Mouse (Mus musculus): Measurements from ENCODE around the gene Sh3bp5l. TPM values are rescaled to one million over a fixed set of nuclear protein-coding genes. Genes with fewer than 3 reads are reported as not detected.
"Not testable (repeated sequence)": the region's sequence is repeated elsewhere in the genome, so short reads cannot be mapped to it uniquely, and the experiment has no call there.

The Sh3bp5l gene
- polyA plus RNA-seq, 1 experiment from 2014 or later, result 30.7 TPM

- Histone ChIP-seq H3K27ac (peak overlapping the region; percentile 21; the same call in 1 of the 2 replicates), H3K4me3 (replicated peaks) (no peak overlapping the region), H3K9me3 (no peaks in the 10 kb centered on the region), H3K4me1 (0 out of 2 replicates have a peak, but pooled peaks cover 6% of the 10 kb centered on the region), H3K9ac (no peak overlapping the region), H3K27me3 (replicated peaks) (no peaks in the 10 kb centered on the region), H3K36me3 (no peaks in the 10 kb centered on the region), H3K4me2 (no peak overlapping the region)
- no peak for ATAC-seq (ENCODE audit: insufficient read depth, low FRiP score, low read depth)
- WGBS, result 58% methylated on average over 3 of the region's 3 CpGs
These were observed 23.2 kb downstream of the Sh3bp5l start for GRCm38 (mm10) chr11:58353709-58354108.

- no peak overlapping the region for H3K27ac ChIP-seq
- 47% methylated on average over 10 of the region's 10 CpGs for WGBS
- H3K4me2 ChIP-seq, result no peak overlapping the region
- no peak for ATAC-seq (ENCODE audit: insufficient read depth, low FRiP score, low read depth)
- H3K27me3 ChIP-seq (replicated peaks), result no peaks in the 10 kb centered on the region
- H3K9ac ChIP-seq, result no peak overlapping the region
- H3K4me1 ChIP-seq, result 0 out of 2 replicates have a peak, but pooled peaks cover 6% of the 10 kb centered on the region
- no peaks in the 10 kb centered on the region for H3K9me3 ChIP-seq
- no peaks in the 10 kb centered on the region for H3K36me3 ChIP-seq
- H3K4me3 ChIP-seq (replicated peaks), result no peak overlapping the region
These were observed 24.0 kb downstream of the Sh3bp5l start for GRCm38 (mm10) chr11:58354476-58354875.

- Histone ChIP-seq H3K4me2 (no peak overlapping the region), H3K36me3 (no peaks in the 10 kb centered on the region), H3K4me1 (0 out of 2 replicates have a peak, but pooled peaks cover 6% of the 10 kb centered on the region), H3K9ac (no peak overlapping the region), H3K4me3 (replicated peaks) (no peak overlapping the region), H3K27me3 (replicated peaks) (no peaks in the 10 kb centered on the region), H3K27ac (no peak overlapping the region), H3K9me3 (no peaks in the 10 kb centered on the region)
- ATAC-seq (ENCODE audit: insufficient read depth, low FRiP score, low read depth), result no peak
- 65% methylated on average over 3 of the region's 3 CpGs for WGBS
These were observed 24.4 kb downstream of the Sh3bp5l start for GRCm38 (mm10) chr11:58354927-58355326.

DNA sequence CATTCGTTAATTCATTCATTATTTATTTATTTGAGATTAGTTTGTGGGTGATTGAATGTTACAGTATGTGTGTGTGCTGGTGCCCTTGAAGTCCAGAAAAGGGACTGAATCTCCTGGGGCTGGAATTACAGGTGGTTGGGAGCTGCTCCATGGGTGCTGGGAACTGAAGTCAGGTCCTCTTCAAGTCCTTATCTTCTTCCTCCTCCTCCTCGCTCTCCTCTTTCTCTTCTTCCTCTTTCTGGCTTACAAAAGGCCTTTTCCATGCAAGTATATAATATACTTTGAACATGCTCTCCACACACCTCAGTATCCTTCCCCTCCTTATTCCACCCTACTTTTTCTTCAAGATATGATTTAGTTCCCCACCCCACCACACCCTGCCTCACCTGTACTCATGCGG, 26.5 kb downstream of the Sh3bp5l start:
- 89% methylated on average over 3 of the region's 3 CpGs for WGBS
- ATAC-seq (ENCODE audit: insufficient read depth, low FRiP score, low read depth), result no peak

DNA sequence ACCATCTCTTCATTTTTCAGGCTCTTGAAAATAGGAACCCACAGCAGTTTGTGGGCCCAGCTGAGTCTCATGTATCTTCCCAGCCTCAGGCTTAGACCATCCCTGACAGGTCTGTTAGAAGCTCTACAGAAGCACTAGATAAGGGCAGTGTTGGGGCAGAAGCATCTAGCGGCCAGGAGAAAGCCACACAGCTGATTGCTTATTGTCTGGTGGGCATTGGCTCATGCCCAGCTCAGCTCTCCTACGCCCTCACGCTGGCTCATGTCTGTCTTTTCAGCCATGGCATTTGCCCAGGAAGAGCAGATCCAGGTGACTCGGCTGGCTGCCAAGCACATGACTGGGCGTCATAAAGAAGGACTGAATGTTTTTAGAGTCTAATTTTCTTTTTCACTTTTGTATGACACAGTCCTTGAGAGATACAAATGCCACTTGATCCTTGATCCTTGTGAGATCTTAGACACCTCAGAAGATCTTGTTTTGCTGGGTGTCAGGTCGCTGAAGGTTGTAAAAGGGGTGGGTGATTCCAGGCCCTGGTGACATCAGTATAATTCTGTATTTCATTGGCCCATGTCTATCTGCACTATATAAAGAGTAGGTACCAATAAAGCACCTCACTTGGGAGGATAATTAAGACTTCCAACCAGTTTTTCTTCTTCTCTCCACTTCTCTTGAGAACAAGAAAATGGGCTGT, 27.5 kb downstream of the Sh3bp5l start:
- no peak overlapping the region; the same call in 1 of the 2 replicates for H3K27ac ChIP-seq
- H3K9ac ChIP-seq, result no peak overlapping the region
- no peaks in the 10 kb centered on the region for H3K9me3 ChIP-seq
- no peaks in the 10 kb centered on the region for H3K36me3 ChIP-seq
- no peak for ATAC-seq (ENCODE audit: insufficient read depth, low FRiP score, low read depth)
- H3K27me3 ChIP-seq (replicated peaks), result no peaks in the 10 kb centered on the region
- 82% methylated on average over 6 of the region's 6 CpGs for WGBS
- H3K4me3 ChIP-seq (replicated peaks), result no peak overlapping the region
- H3K4me2 ChIP-seq, result no peak overlapping the region
- H3K4me1 ChIP-seq, result 0 out of 2 replicates have a peak, but pooled peaks cover 4% of the 10 kb centered on the region

More for the DNA sequence above, 26.5 kb downstream of the Sh3bp5l start:
- H3K9ac ChIP-seq, result no peak overlapping the region
- H3K4me3 ChIP-seq (replicated peaks), result no peak overlapping the region
- H3K4me1 ChIP-seq, result 0 out of 2 replicates have a peak, but pooled peaks cover 6% of the 10 kb centered on the region
- H3K27me3 ChIP-seq (replicated peaks), result no peaks in the 10 kb centered on the region
- H3K9me3 ChIP-seq, result no peaks in the 10 kb centered on the region
- no peak overlapping the region for H3K27ac ChIP-seq
- no peaks in the 10 kb centered on the region for H3K36me3 ChIP-seq
- no peak overlapping the region for H3K4me2 ChIP-seq

DNA sequence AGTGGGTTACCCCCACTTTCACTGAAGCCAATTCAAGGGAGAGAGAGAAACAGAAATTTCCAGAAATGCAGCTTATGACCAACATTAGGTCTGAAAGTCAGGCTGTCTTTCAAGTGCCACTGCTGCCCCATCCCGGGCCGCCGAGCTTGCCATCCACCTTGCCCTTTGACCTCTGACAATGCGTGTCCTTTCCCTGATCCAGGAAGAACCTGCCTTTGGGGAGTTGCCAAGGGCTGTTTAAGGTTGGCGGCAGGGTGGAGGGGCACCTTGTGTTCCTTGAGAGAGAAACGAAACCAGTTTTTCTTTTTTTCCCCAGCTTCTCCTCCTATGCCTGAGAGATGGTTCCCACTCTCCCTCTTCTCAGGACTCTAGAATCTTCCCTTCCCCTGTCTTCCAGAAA, 32.0 kb downstream of the Sh3bp5l start:
- H3K4me3 ChIP-seq (replicated peaks); ATAC-seq (ENCODE audit: insufficient read depth, low FRiP score, low read depth); H3K9ac ChIP-seq; H3K9me3 ChIP-seq; H3K4me2 ChIP-seq; H3K27ac ChIP-seq; H3K27me3 ChIP-seq (replicated peaks); H3K4me1 ChIP-seq; H3K36me3 ChIP-seq: not testable (repeated sequence)
- WGBS, result no CpG with 5 or more reads among the region's 6 CpGs

DNA sequence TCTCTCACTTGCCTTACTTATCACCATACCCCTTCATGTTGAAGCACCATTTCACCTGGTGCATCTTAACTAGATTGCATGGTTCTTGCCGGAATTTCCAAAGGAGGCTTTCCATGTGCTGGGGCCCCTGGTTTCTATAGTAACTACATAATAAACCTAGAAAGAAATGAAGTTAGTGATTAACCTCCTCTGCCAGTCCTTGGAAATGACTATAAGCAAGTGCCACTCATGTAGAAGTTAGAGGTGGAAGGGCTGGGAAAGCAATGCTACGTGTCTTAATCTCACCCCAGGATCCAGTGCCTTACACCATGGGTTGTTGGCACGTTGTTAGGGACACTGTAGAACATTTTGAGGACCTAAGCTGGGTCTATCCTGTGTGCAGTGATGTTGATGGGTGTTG, 33.9 kb downstream of the Sh3bp5l start:
- no peaks in the 10 kb centered on the region for H3K36me3 ChIP-seq
- H3K27ac ChIP-seq, result no peak overlapping the region
- H3K9ac ChIP-seq, result no peak overlapping the region
- no peak for ATAC-seq (ENCODE audit: insufficient read depth, low FRiP score, low read depth)
- H3K4me2 ChIP-seq, result no peak overlapping the region
- WGBS, result 47% methylated on average over 3 of the region's 3 CpGs
- no peaks in the 10 kb centered on the region for H3K4me1 ChIP-seq
- no peaks in the 10 kb centered on the region for H3K9me3 ChIP-seq
- no peak overlapping the region for H3K4me3 ChIP-seq (replicated peaks)
- H3K27me3 ChIP-seq (replicated peaks), result no peaks in the 10 kb centered on the region

DNA sequence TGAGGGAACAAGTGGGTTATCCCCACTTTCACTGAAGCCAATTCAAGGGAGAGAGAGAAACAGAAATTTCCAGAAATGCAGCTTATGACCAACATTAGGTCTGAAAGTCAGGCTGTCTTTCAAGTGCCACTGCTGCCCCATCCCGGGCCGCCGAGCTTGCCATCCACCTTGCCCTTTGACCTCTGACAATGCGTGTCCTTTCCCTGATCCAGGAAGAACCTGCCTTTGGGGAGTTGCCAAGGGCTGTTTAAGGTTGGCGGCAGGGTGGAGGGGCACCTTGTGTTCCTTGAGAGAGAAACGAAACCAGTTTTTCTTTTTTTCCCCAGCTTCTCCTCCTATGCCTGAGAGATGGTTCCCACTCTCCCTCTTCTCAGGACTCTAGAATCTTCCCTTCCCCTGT, 35.7 kb downstream of the Sh3bp5l start:
- not testable (repeated sequence) for H3K36me3 ChIP-seq; H3K27me3 ChIP-seq (replicated peaks); H3K27ac ChIP-seq; H3K4me3 ChIP-seq (replicated peaks); H3K9ac ChIP-seq; H3K4me1 ChIP-seq; ATAC-seq (ENCODE audit: insufficient read depth, low FRiP score, low read depth); H3K9me3 ChIP-seq; H3K4me2 ChIP-seq
- WGBS, result no CpG with 5 or more reads among the region's 6 CpGs

DNA sequence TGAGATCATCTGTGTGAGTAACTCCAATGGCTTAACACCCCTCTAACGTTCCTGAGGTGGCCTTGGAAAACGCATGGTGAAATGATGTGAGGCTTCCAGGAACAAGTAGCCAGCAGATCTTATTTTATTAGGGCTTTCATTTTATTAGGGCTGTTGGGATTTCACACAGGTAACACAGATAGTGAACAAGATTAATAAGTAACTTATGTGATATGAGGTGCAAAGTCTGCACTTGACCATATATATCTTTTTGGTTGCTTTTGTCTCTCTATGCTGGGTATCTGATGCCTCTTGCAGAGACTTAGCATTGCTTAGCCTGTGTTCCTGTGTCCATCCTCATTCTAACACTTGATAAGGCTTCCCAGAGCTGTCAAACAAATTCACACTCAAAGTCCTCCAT, 46.7 kb downstream of the Sh3bp5l start:
- no peaks in the 10 kb centered on the region for H3K4me1 ChIP-seq

GRCm38 (mm10) chr11:58377686-58378085, 47.2 kb downstream of the Sh3bp5l start:
- 15% methylated on average over 1 of the region's 1 CpGs for WGBS
- Histone ChIP-seq H3K27me3 (replicated peaks) (no peaks in the 10 kb centered on the region), H3K9me3 (no peaks in the 10 kb centered on the region), H3K27ac (no peak overlapping the region), H3K4me3 (replicated peaks) (no peak overlapping the region), H3K36me3 (no peaks in the 10 kb centered on the region), H3K4me1 (no peaks in the 10 kb centered on the region), H3K9ac (no peak overlapping the region), H3K4me2 (no peak overlapping the region)
- ATAC-seq (ENCODE audit: insufficient read depth, low FRiP score, low read depth), result 0 out of 2 replicates have a peak, but pooled peaks have one; percentile 22

More for the DNA sequence above, 46.7 kb downstream of the Sh3bp5l start:
- 67% methylated on average over 2 of the region's 2 CpGs for WGBS
- Histone ChIP-seq H3K4me3 (replicated peaks) (no peak overlapping the region), H3K27me3 (replicated peaks) (no peaks in the 10 kb centered on the region), H3K9ac (no peak overlapping the region), H3K27ac (no peak overlapping the region), H3K4me2 (no peak overlapping the region), H3K9me3 (no peaks in the 10 kb centered on the region), H3K36me3 (no peaks in the 10 kb centered on the region)
- no peak for ATAC-seq (ENCODE audit: insufficient read depth, low FRiP score, low read depth)

GRCm38 (mm10) chr11:58378763-58379278, 48.3 kb downstream of the Sh3bp5l start, which contains the start of gene Lypd8:
Lypd8 (plus strand) TSS chr11:58379043.
- no peaks in the 10 kb centered on the region for H3K9me3 ChIP-seq
- H3K9ac ChIP-seq, result no peak within 1 kb of the TSS
- H3K4me2 ChIP-seq, result no peak within 1 kb of the TSS
- no peaks in the 10 kb centered on the region for H3K4me1 ChIP-seq
- ATAC-seq (ENCODE audit: insufficient read depth, low FRiP score, low read depth), result no peak
- H3K4me3 ChIP-seq (replicated peaks), result no peak within 1 kb of the TSS; the same call in 1 of the 2 replicates
- no peak within 1 kb of the TSS for H3K27ac ChIP-seq
- H3K27me3 ChIP-seq (replicated peaks), result no peaks in the 10 kb centered on the region
- WGBS, result 86% methylated on average over 3 of the region's 3 CpGs
- no peaks in the 10 kb centered on the region for H3K36me3 ChIP-seq

GRCm38 (mm10) chr11:58379516-58379915, 49.0 kb downstream of the Sh3bp5l start:
- no peaks in the 10 kb centered on the region for H3K36me3 ChIP-seq
- no peaks in the 10 kb centered on the region for H3K27me3 ChIP-seq (replicated peaks)
- H3K4me1 ChIP-seq, result no peaks in the 10 kb centered on the region
- H3K4me3 ChIP-seq (replicated peaks), result no peak overlapping the region; the same call in 1 of the 2 replicates
- ATAC-seq (ENCODE audit: insufficient read depth, low FRiP score, low read depth), result no peak
- H3K9ac ChIP-seq, result no peak overlapping the region
- WGBS, result 82% methylated on average over 1 of the region's 1 CpGs
- no peak overlapping the region for H3K27ac ChIP-seq
- no peaks in the 10 kb centered on the region for H3K9me3 ChIP-seq
- no peak overlapping the region for H3K4me2 ChIP-seq
